Mouse (Mus musculus) kidney, embryonic 15.5 days (tissue): ENCODE measurements around the gene Gpr75. TPM values are rescaled to one million over a fixed set of nuclear protein-coding genes. Genes with fewer than 3 reads are reported as not detected.

Experiments used
- ATAC-seq: fragments of 200-750 bp; cut with Nextera tagmentation; replicated peaks from 2 replicates; pipeline ENCODE4 v1.8.0; 2017; ENCODE audit warnings: moderate TSS enrichment; ENCODE audit not compliant: low FRiP score
- H3K27ac ChIP-seq: fragments of 300-500 bp; sonication (generic); 2 replicates; pipeline ENCODE4 v1.5.1; 2015; ENCODE audit warnings: mild to moderate bottlenecking, inconsistent platforms
- H3K27me3 ChIP-seq: fragments of 300-500 bp; sonication (generic); 2 replicates; pipeline ENCODE4 v1.6.1; 2015; ENCODE audit warnings: inconsistent platforms
- H3K36me3 ChIP-seq: fragments of 300-500 bp; sonication (generic); 2 replicates; pipeline ENCODE4 v1.6.1; 2015; ENCODE audit warnings: inconsistent platforms
- H3K4me1 ChIP-seq: fragments of 300-500 bp; sonication (generic); 2 replicates; pipeline ENCODE4 v1.6.1; 2015; ENCODE audit warnings: inconsistent platforms
- H3K4me2 ChIP-seq: fragments of 300-500 bp; sonication (generic); 2 replicates; pipeline ENCODE4 v1.6.1; 2015; ENCODE audit warnings: moderate library complexity, mild to moderate bottlenecking, inconsistent platforms
- H3K4me3 ChIP-seq: fragments of 300-500 bp; sonication (generic); replicated peaks from 2 replicates; pipeline ENCODE4 v1.5.1; 2015; ENCODE audit warnings: mild to moderate bottlenecking, inconsistent platforms
- H3K9ac ChIP-seq: fragments of 300-500 bp; sonication (generic); 2 replicates; pipeline ENCODE4 v1.6.1; 2015; ENCODE audit warnings: mild to moderate bottlenecking, inconsistent platforms
- H3K9me3 ChIP-seq: fragments of 300-500 bp; sonication (generic); replicated peaks from 2 replicates; pipeline ENCODE4 v1.6.1; 2016; ENCODE audit warnings: inconsistent platforms
- WGBS: fragments of 180-500 bp; shearing (Covaris S2); methylation state at CpG from one replicate; pipeline ENCODE4 v1.1.7; 2015; ENCODE audit warnings: mixed read lengths; 5-methylcytosine and 5-hydroxymethylcytosine counted together
- polyA plus RNA-seq: library from polyadenylated mRNA; unstranded; fragments of >200 nt; fragmentation: Nextera tagmentation; extraction: Ambion mirVana; gene quantifications from 2 replicates; pipeline ENCODE4 v1.2.1, GENCODE M21; 2015

Gpr75 gene
- 0.08 and 0.14 TPM in 2 replicates for polyA plus RNA-seq

- H3K9me3 ChIP-seq = no peaks in the 10 kb centered on the region
- H3K36me3 ChIP-seq = peaks cover 7% of the 10 kb centered on the region
- no peak within 1 kb of the TSS for H3K27ac ChIP-seq
- peak; percentile 98 for ATAC-seq
- peaks cover 4% of the 10 kb centered on the region; the same call in 1 of the 2 replicates for H3K27me3 ChIP-seq
- H3K4me3 ChIP-seq = peak within 1 kb of the TSS; percentile 51
- peaks cover 8% of the 10 kb centered on the region for H3K4me1 ChIP-seq
- peak within 1 kb of the TSS; percentile 81 for H3K4me2 ChIP-seq
- H3K9ac ChIP-seq = peak within 1 kb of the TSS; percentile 38; the same call in 1 of the 2 replicates
- WGBS = 4% methylated on average over 41 of the region's 41 CpGs
These were observed at the start of gene Gpr75, which contains the start of gene Asb3 for GRCm38 (mm10) chr11:30885171-30885871. Gpr75 (plus strand) TSS chr11:30885358. Asb3 (plus strand) TSS chr11:30885416.

- Histone ChIP-seq H3K4me1 (no peaks in the 10 kb centered on the region), H3K27ac (no peak overlapping the region), H3K9me3 (no peaks in the 10 kb centered on the region), H3K36me3 (peaks cover 71% of the 10 kb centered on the region), H3K9ac (no peak overlapping the region), H3K4me3 (no peak overlapping the region), H3K4me2 (no peak overlapping the region), H3K27me3 (no peaks in the 10 kb centered on the region)
- ATAC-seq = no peak
- 92% methylated on average over 2 of the region's 2 CpGs for WGBS
These were observed 46.4 kb upstream of the Gpr75 start for GRCm38 (mm10) chr11:30838793-30839192.

GRCm38 (mm10) chr11:30844355-30844754 lies 40.8 kb upstream of the Gpr75 start:
- ATAC-seq = no peak
- H3K36me3 ChIP-seq = peaks cover 69% of the 10 kb centered on the region
- no peak overlapping the region for H3K27ac ChIP-seq
- no peaks in the 10 kb centered on the region for H3K9me3 ChIP-seq
- no peak overlapping the region for H3K9ac ChIP-seq
- H3K4me1 ChIP-seq = no peaks in the 10 kb centered on the region
- no peak overlapping the region for H3K4me3 ChIP-seq
- H3K27me3 ChIP-seq = no peaks in the 10 kb centered on the region
- 94% methylated on average over 1 of the region's 1 CpGs for WGBS
- no peak overlapping the region for H3K4me2 ChIP-seq

GRCm38 (mm10) chr11:30872425-30872824 lies 12.7 kb upstream of the Gpr75 start:
- H3K9me3 ChIP-seq = no peaks in the 10 kb centered on the region
- no peak overlapping the region for H3K4me3 ChIP-seq
- H3K27me3 ChIP-seq = no peaks in the 10 kb centered on the region
- no peak overlapping the region for H3K27ac ChIP-seq
- no peak overlapping the region for H3K4me2 ChIP-seq
- H3K36me3 ChIP-seq = peaks cover 53% of the 10 kb centered on the region
- no peak overlapping the region for H3K9ac ChIP-seq
- no peak for ATAC-seq
- no peaks in the 10 kb centered on the region for H3K4me1 ChIP-seq

- ATAC-seq = no peak
- Histone ChIP-seq H3K36me3 (no peaks in the 10 kb centered on the region), H3K4me1 (peaks cover 8% of the 10 kb centered on the region), H3K4me2 (no peak overlapping the region), H3K4me3 (no peak overlapping the region), H3K27me3 (peaks cover 4% of the 10 kb centered on the region; the same call in 1 of the 2 replicates), H3K9ac (no peak overlapping the region), H3K9me3 (no peaks in the 10 kb centered on the region), H3K27ac (no peak overlapping the region)
- WGBS = 85% methylated on average over 2 of the region's 2 CpGs
These were observed 3.0 kb downstream of the Gpr75 start for GRCm38 (mm10) chr11:30888153-30888552.

GRCm38 (mm10) chr11:30896201-30896600 lies 11.0 kb downstream of the Gpr75 start:
- no peaks in the 10 kb centered on the region for H3K9me3 ChIP-seq
- WGBS = 95% methylated on average over 1 of the region's 1 CpGs
- ATAC-seq = no peak
- no peak overlapping the region for H3K9ac ChIP-seq
- no peak overlapping the region for H3K4me3 ChIP-seq
- no peak overlapping the region for H3K4me2 ChIP-seq
- H3K27me3 ChIP-seq = no peaks in the 10 kb centered on the region
- H3K36me3 ChIP-seq = no peaks in the 10 kb centered on the region
- no peaks in the 10 kb centered on the region for H3K4me1 ChIP-seq
- no peak overlapping the region for H3K27ac ChIP-seq

GRCm38 (mm10) chr11:30899312-30899711 lies 14.2 kb downstream of the Gpr75 start:
- no peak overlapping the region for H3K9ac ChIP-seq
- no peak for ATAC-seq
- H3K4me1 ChIP-seq = no peaks in the 10 kb centered on the region
- no peak overlapping the region for H3K4me3 ChIP-seq
- H3K36me3 ChIP-seq = no peaks in the 10 kb centered on the region
- H3K27me3 ChIP-seq = no peaks in the 10 kb centered on the region
- H3K4me2 ChIP-seq = no peak overlapping the region
- no peak overlapping the region for H3K27ac ChIP-seq
- no peaks in the 10 kb centered on the region for H3K9me3 ChIP-seq

GRCm38 (mm10) chr11:30912311-30912710 lies 27.2 kb downstream of the Gpr75 start:
- H3K27me3 ChIP-seq = no peaks in the 10 kb centered on the region
- H3K4me3 ChIP-seq = no peak overlapping the region
- H3K4me2 ChIP-seq = no peak overlapping the region
- no peaks in the 10 kb centered on the region for H3K4me1 ChIP-seq
- H3K9ac ChIP-seq = no peak overlapping the region
- WGBS = 86% methylated on average over 3 of the region's 3 CpGs
- H3K9me3 ChIP-seq = no peaks in the 10 kb centered on the region
- H3K36me3 ChIP-seq = no peaks in the 10 kb centered on the region
- ATAC-seq = no peak
- no peak overlapping the region for H3K27ac ChIP-seq

GRCm38 (mm10) chr11:30920641-30921040 lies 35.5 kb downstream of the Gpr75 start:
- Histone ChIP-seq H3K36me3 (peaks cover 7% of the 10 kb centered on the region), H3K4me3 (no peak overlapping the region), H3K27me3 (no peaks in the 10 kb centered on the region), H3K4me1 (no peaks in the 10 kb centered on the region), H3K4me2 (no peak overlapping the region), H3K9me3 (no peaks in the 10 kb centered on the region), H3K27ac (no peak overlapping the region), H3K9ac (no peak overlapping the region)
- WGBS = 68% methylated on average over 1 of the region's 1 CpGs
- no peak for ATAC-seq

GRCm38 (mm10) chr11:30923283-30923682 lies 38.1 kb downstream of the Gpr75 start:
- no peaks in the 10 kb centered on the region for H3K9me3 ChIP-seq
- H3K27me3 ChIP-seq = no peaks in the 10 kb centered on the region
- WGBS = 94% methylated on average over 3 of the region's 3 CpGs
- peaks cover 30% of the 10 kb centered on the region for H3K36me3 ChIP-seq
- H3K27ac ChIP-seq = no peak overlapping the region
- H3K4me1 ChIP-seq = no peaks in the 10 kb centered on the region
- no peak overlapping the region for H3K9ac ChIP-seq
- no peak overlapping the region for H3K4me3 ChIP-seq
- no peak for ATAC-seq
- H3K4me2 ChIP-seq = no peak overlapping the region

GRCm38 (mm10) chr11:30928079-30928478 lies 42.9 kb downstream of the Gpr75 start:
- ATAC-seq = no peak
- Histone ChIP-seq H3K4me1 (no peaks in the 10 kb centered on the region), H3K9me3 (no peaks in the 10 kb centered on the region), H3K4me2 (no peak overlapping the region), H3K36me3 (peaks cover 53% of the 10 kb centered on the region), H3K4me3 (no peak overlapping the region), H3K9ac (no peak overlapping the region), H3K27ac (no peak overlapping the region), H3K27me3 (no peaks in the 10 kb centered on the region)

- Histone ChIP-seq H3K9me3 (no peaks in the 10 kb centered on the region), H3K36me3 (peaks cover 54% of the 10 kb centered on the region), H3K4me3 (no peak overlapping the region), H3K27me3 (no peaks in the 10 kb centered on the region), H3K9ac (no peak overlapping the region), H3K27ac (no peak overlapping the region), H3K4me1 (no peaks in the 10 kb centered on the region), H3K4me2 (no peak overlapping the region)
- WGBS = 100% methylated on average over 1 of the region's 1 CpGs
- no peak for ATAC-seq
These were observed 43.3 kb downstream of the Gpr75 start for GRCm38 (mm10) chr11:30928498-30928897.
